Mouse (Mus musculus): Measurements from ENCODE around the gene Hck. TPM values are rescaled to one million over a fixed set of nuclear protein-coding genes. Genes with fewer than 3 reads are reported as not detected.

Gene Hck
- total RNA-seq, 2 experiments from 2014 or later = 2.3 to 3.3 TPM

- DNase-seq (ENCODE audit: low spot score in 2 of 2) = no peak
Observed at GRCm38 (mm10) chr2:153089316-153089715, 19.0 kb upstream of the Hck start.

GRCm38 (mm10) chr2:153090551-153091165 lies 17.6 kb upstream of the Hck start:
- DNase-seq (ENCODE audit: low spot score in 2 of 2) = no peak

GRCm38 (mm10) chr2:153107046-153107766 lies 1.1 kb upstream of the Hck start:
- DNase-seq (ENCODE audit: low spot score in 2 of 2) = no peak

- no peak for DNase-seq (ENCODE audit: low spot score in 2 of 2)
Observed at GRCm38 (mm10) chr2:153107802-153108201, 466 bp upstream of the Hck start.

GRCm38 (mm10) chr2:153109596-153109995 lies 1.3 kb downstream of the Hck start:
- no peak for DNase-seq (ENCODE audit: low spot score in 2 of 2)

GRCm38 (mm10) chr2:153111298-153111697 lies 3.0 kb downstream of the Hck start:
- DNase-seq (ENCODE audit: low spot score in 2 of 2) = no peak

GRCm38 (mm10) chr2:153115679-153116081 lies 7.4 kb downstream of the Hck start:
- no peak for DNase-seq (ENCODE audit: low spot score in 2 of 2)

GRCm38 (mm10) chr2:153117051-153117486 lies 8.8 kb downstream of the Hck start:
- no peak for DNase-seq (ENCODE audit: low spot score in 2 of 2)

GRCm38 (mm10) chr2:153119488-153119887 lies 11.2 kb downstream of the Hck start:
- DNase-seq (ENCODE audit: low spot score in 2 of 2) = no peak

- no peak for DNase-seq (ENCODE audit: low spot score in 2 of 2)
Observed at GRCm38 (mm10) chr2:153120126-153120525, 11.9 kb downstream of the Hck start.

GRCm38 (mm10) chr2:153121821-153122615 lies 13.8 kb downstream of the Hck start:
- DNase-seq (ENCODE audit: low spot score in 2 of 2) = no peak

GRCm38 (mm10) chr2:153122701-153123100 lies 14.4 kb downstream of the Hck start:
- no peak for DNase-seq (ENCODE audit: low spot score in 2 of 2)

GRCm38 (mm10) chr2:153125875-153126274 lies 17.6 kb downstream of the Hck start:
- no peak for DNase-seq (ENCODE audit: low spot score in 2 of 2)

- DNase-seq (ENCODE audit: low spot score in 2 of 2) = no peak
Observed at GRCm38 (mm10) chr2:153131019-153131418, 22.8 kb downstream of the Hck start.

- no peak for DNase-seq (ENCODE audit: low spot score in 2 of 2)
Observed at GRCm38 (mm10) chr2:153134237-153134636, 26.0 kb downstream of the Hck start.

- no peak for DNase-seq (ENCODE audit: low spot score in 2 of 2)
Observed at GRCm38 (mm10) chr2:153136211-153136610, 27.9 kb downstream of the Hck start.

GRCm38 (mm10) chr2:153139158-153139557 lies 30.9 kb downstream of the Hck start:
- no peak for DNase-seq (ENCODE audit: low spot score in 2 of 2)

- peak in 1 of 2 experiments; percentile 7 for DNase-seq (ENCODE audit: low spot score in 2 of 2)
Observed at GRCm38 (mm10) chr2:153139996-153140613, 31.8 kb downstream of the Hck start.

GRCm38 (mm10) chr2:153142620-153143199 lies 34.4 kb downstream of the Hck start:
- peak; percentile 58 to 67 for DNase-seq (ENCODE audit: low spot score in 2 of 2)

GRCm38 (mm10) chr2:153145346-153145745 lies 37.1 kb downstream of the Hck start:
- DNase-seq (ENCODE audit: low spot score in 2 of 2) = no peak

- no peak for DNase-seq (ENCODE audit: low spot score in 2 of 2)
Observed at GRCm38 (mm10) chr2:153147236-153147635, 39.0 kb downstream of the Hck start.
